Mouse (Mus musculus) adrenal gland, adult (tissue): ENCODE measurements at regions not wholly inside any gene's neighbourhood (a gene's known extent, or its start where the extent isn't known, plus 50 kb on each side); places are given as distances from the start of the nearest gene placed in this dataset.
"Not testable (repeated sequence)": the region's sequence is repeated elsewhere in the genome, so short reads cannot be mapped to it uniquely, and the experiment has no call there.

ENCODE experiments used
- DNase-seq, 2 experiments: peaks; one replicate each; pipeline ENCODE4 v3.0.0; 2022 to 2023; ENCODE audit warnings: low spot score in 1 of 2; ENCODE audit not compliant: inconsistent age in 2 of 2

GRCm38 (mm10) chr7:137522450-137522849 lies 85.0 kb downstream of the Glrx3 start:
- DNase-seq = no peak

- no peak for DNase-seq
Measured at GRCm38 (mm10) chr7:137533476-137533875, 96.1 kb downstream of the Glrx3 start.

GRCm38 (mm10) chr7:137549991-137550390 lies 112.6 kb downstream of the Glrx3 start:
- peak in 1 of 2 experiments; percentile 75 for DNase-seq

- DNase-seq = no peak
Measured at GRCm38 (mm10) chr7:137552551-137553198, 115.3 kb downstream of the Glrx3 start.

- no peak for DNase-seq
Measured at GRCm38 (mm10) chr7:137555481-137555880, 118.1 kb downstream of the Glrx3 start.

- DNase-seq = no peak
Measured at GRCm38 (mm10) chr7:137557439-137557838, 120.0 kb downstream of the Glrx3 start.

- DNase-seq = no peak
Measured at GRCm38 (mm10) chr7:137558871-137559270, 121.5 kb downstream of the Glrx3 start.

GRCm38 (mm10) chr7:137570199-137570598 lies 132.8 kb downstream of the Glrx3 start:
- DNase-seq = no peak

GRCm38 (mm10) chr7:137575491-137575890 lies 138.1 kb downstream of the Glrx3 start:
- no peak for DNase-seq

GRCm38 (mm10) chr7:137576251-137576650 lies 138.8 kb downstream of the Glrx3 start:
- DNase-seq = no peak

GRCm38 (mm10) chr7:137583556-137583955 lies 146.1 kb downstream of the Glrx3 start:
- no peak for DNase-seq

- not testable (repeated sequence) for DNase-seq
Measured at GRCm38 (mm10) chr7:137584916-137585315, 147.5 kb downstream of the Glrx3 start.

GRCm38 (mm10) chr7:137593570-137593969 lies 156.2 kb downstream of the Glrx3 start:
- no peak for DNase-seq

- peak; percentile 68 to 82 for DNase-seq
Measured at GRCm38 (mm10) chr7:137595567-137595966, 158.2 kb downstream of the Glrx3 start.

- DNase-seq = peak in 1 of 2 experiments; percentile 28
Measured at GRCm38 (mm10) chr7:137596161-137596560, 158.7 kb downstream of the Glrx3 start.

GRCm38 (mm10) chr7:137603039-137603438 lies 165.6 kb downstream of the Glrx3 start:
- peak; percentile 71 to 88 for DNase-seq

- peak; percentile 41 to 65 for DNase-seq
Measured at GRCm38 (mm10) chr7:137609752-137610151, 172.3 kb downstream of the Glrx3 start.

GRCm38 (mm10) chr7:137611363-137611762 lies 173.9 kb downstream of the Glrx3 start:
- DNase-seq = no peak

- peak in 1 of 2 experiments; percentile 36 for DNase-seq
Measured at GRCm38 (mm10) chr7:137611891-137612522, 174.6 kb downstream of the Glrx3 start.

- no peak for DNase-seq
Measured at GRCm38 (mm10) chr7:137618406-137619133, 181.2 kb downstream of the Glrx3 start.

- no peak for DNase-seq
Measured at GRCm38 (mm10) chr7:137619286-137619789, 181.9 kb downstream of the Glrx3 start.

GRCm38 (mm10) chr7:137628266-137628665 lies 190.9 kb downstream of the Glrx3 start:
- DNase-seq = no peak
